Mouse (Mus musculus) myocyte (in vitro differentiated cells): ENCODE results near the gene Susd1. TPM values are rescaled to one million over a fixed set of nuclear protein-coding genes. Genes with fewer than 3 reads are reported as not detected.

Experiments
- H3K27me3 ChIP-seq: one replicate; pipeline ENCODE4 v1.6.1; 2011; ENCODE audit not compliant: control insufficient read depth, insufficient read depth, insufficient read length
- H3K36me3 ChIP-seq: one replicate; pipeline ENCODE4 v1.6.1; 2011; ENCODE audit not compliant: control insufficient read depth, insufficient read depth
- H3K4me2 ChIP-seq: one replicate; pipeline ENCODE4 v1.6.1; 2011; ENCODE audit warnings: low read depth, control low read depth
- H3K4me3 ChIP-seq: one replicate; pipeline ENCODE4 v1.5.1; 2011; ENCODE audit warnings: mild to moderate bottlenecking, control low read depth, moderate library complexity
- H3K79me2 ChIP-seq: one replicate; pipeline ENCODE4 v1.6.1; 2011; ENCODE audit not compliant: control insufficient read depth, insufficient read depth
- H3ac ChIP-seq: one replicate; pipeline ENCODE4 v1.6.1; 2011; ENCODE audit not compliant: control insufficient read depth, insufficient read length
- CEBPB ChIP-seq: IDR thresholded peaks from 2 replicates; pipeline ENCODE4 v1.6.1; 2011; ENCODE audit warnings: mild to moderate bottlenecking, moderate library complexity; ENCODE audit not compliant: poor library complexity, insufficient read depth, severe bottlenecking
- E2F4 ChIP-seq: IDR thresholded peaks from one replicate; pipeline ENCODE4 v1.6.1; 2011; ENCODE audit warnings: mild to moderate bottlenecking, control low read depth, moderate library complexity; ENCODE audit not compliant: insufficient read depth
- MAX ChIP-seq: IDR thresholded peaks from one replicate; pipeline ENCODE4 v1.6.1; 2011; ENCODE audit warnings: low read depth, mild to moderate bottlenecking, control low read depth
- MYOD1 ChIP-seq, 3 experiments: IDR thresholded peaks; one replicate each; pipeline ENCODE4 v1.6.1; 2011; ENCODE audit warnings: control low read depth in 2 of 3, low read depth in 2 of 3, mild to moderate bottlenecking in 2 of 3, moderate library complexity in 1 of 3; ENCODE audit not compliant: insufficient read length in 2 of 3, control insufficient read depth in 1 of 3
- MYOG ChIP-seq, 3 experiments: IDR thresholded peaks; one replicate each; pipeline ENCODE4 v1.6.1; 2011; ENCODE audit warnings: control low read depth in 2 of 3, low read depth in 2 of 3, mild to moderate bottlenecking in 2 of 3; ENCODE audit not compliant: insufficient read length in 2 of 3, control insufficient read depth in 1 of 3, insufficient read depth in 1 of 3
- POLR2A ChIP-seq: IDR thresholded peaks from one replicate; pipeline ENCODE4 v1.6.1; 2011; ENCODE audit warnings: low read depth, mild to moderate bottlenecking, control low read depth, moderate library complexity; ENCODE audit not compliant: insufficient read length
- POLR2AphosphoS2 ChIP-seq: IDR thresholded peaks from one replicate; pipeline ENCODE4 v1.6.1; 2011; ENCODE audit warnings: low read depth, control low read depth; ENCODE audit not compliant: insufficient read length
- REST ChIP-seq: IDR thresholded peaks from one replicate; pipeline ENCODE4 v1.6.1; 2011; ENCODE audit warnings: mild to moderate bottlenecking, control low read depth, moderate library complexity; ENCODE audit not compliant: insufficient read depth, insufficient read length
- SRF ChIP-seq: IDR thresholded peaks from one replicate; pipeline ENCODE4 v1.6.1; 2011; ENCODE audit warnings: low read depth; ENCODE audit not compliant: control insufficient read depth, insufficient read length
- TCF12 ChIP-seq: IDR thresholded peaks from one replicate; pipeline ENCODE4 v1.6.1; 2011; ENCODE audit warnings: mild to moderate bottlenecking, control low read depth; ENCODE audit not compliant: poor library complexity, insufficient read depth, severe bottlenecking
- TCF3 ChIP-seq: IDR thresholded peaks from one replicate; pipeline ENCODE4 v1.6.1; 2011; ENCODE audit warnings: low read depth, control low read depth; ENCODE audit not compliant: insufficient read length
- USF1 ChIP-seq: IDR thresholded peaks from one replicate; pipeline ENCODE4 v1.6.1; 2011; ENCODE audit warnings: low read depth, mild to moderate bottlenecking, control low read depth, moderate library complexity
- polyA plus RNA-seq: library from polyadenylated mRNA; unstranded; fragments of >200 nt; fragmentation: generic; extraction: Trizol; gene quantifications from one replicate; pipeline ENCODE4 v1.2.1, GENCODE M21; 2012; ENCODE audit warnings: missing spikeins

Gene Susd1
- polyA plus RNA-seq, 1 experiment = 0.55 TPM

DNA sequence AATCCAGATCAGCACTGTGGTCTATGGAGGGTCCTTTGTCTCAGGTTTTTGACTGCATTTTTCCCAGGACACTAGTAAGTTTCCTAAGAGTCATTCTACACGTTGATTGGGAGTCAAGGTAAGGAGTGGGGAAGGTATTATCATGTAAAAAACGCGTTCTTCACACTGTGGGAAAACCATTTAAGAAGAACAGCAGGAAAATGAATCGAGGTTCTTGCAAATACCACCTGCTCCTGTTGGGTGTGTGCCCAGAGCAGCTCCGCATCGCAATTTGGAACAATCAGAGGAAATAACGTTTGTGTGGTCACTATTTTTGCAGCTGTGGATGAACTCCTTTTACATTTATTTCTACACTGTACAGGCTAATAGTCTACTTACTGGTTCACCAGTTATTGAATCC is 125.5 kb downstream of the Susd1 start:
- H3K27me3 ChIP-seq = no peaks in the 10 kb centered on the region
- no peak overlapping the region for H3K4me3 ChIP-seq
- no peak overlapping the region for H3ac ChIP-seq
- TF ChIP-seq TCF3 = no peak
- no peak for TF ChIP-seq E2F4
- TF ChIP-seq MYOG (IDR thresholded peaks at IDR 0.05; ENCODE audit: control insufficient read depth in 1 of 3, insufficient read depth in 1 of 3, insufficient read length in 2 of 3, low read depth in 2 of 3) = no peak
- TF ChIP-seq MYOD1 (IDR thresholded peaks at IDR 0.05; ENCODE audit: control insufficient read depth in 1 of 3, insufficient read length in 2 of 3, low read depth in 2 of 3) = no peak
- TF ChIP-seq POLR2A = no peak
- no peaks in the 10 kb centered on the region for H3K79me2 ChIP-seq
- H3K36me3 ChIP-seq = no peaks in the 10 kb centered on the region
- H3K4me2 ChIP-seq = no peak overlapping the region

- Histone ChIP-seq H3K79me2 (no peaks in the 10 kb centered on the region), H3K4me2 (no peak overlapping the region), H3K36me3 (no peaks in the 10 kb centered on the region), H3K4me3 (no peak overlapping the region), H3K27me3 (no peaks in the 10 kb centered on the region), H3ac (no peak overlapping the region)
- no peak for TF ChIP-seq MYOD1 (IDR thresholded peaks at IDR 0.05; ENCODE audit: control insufficient read depth in 1 of 3, insufficient read length in 2 of 3, low read depth in 2 of 3)
- no peak for TF ChIP-seq TCF3
- no peak for TF ChIP-seq MYOG (IDR thresholded peaks at IDR 0.05; ENCODE audit: control insufficient read depth in 1 of 3, insufficient read depth in 1 of 3, insufficient read length in 2 of 3, low read depth in 2 of 3)
- no peak for TF ChIP-seq POLR2AphosphoS2
- TF ChIP-seq CEBPB = no peak
- TF ChIP-seq USF1 = no peak
- no peak for TF ChIP-seq TCF12
- TF ChIP-seq POLR2A = no peak
These were observed 127.8 kb downstream of the Susd1 start for GRCm38 (mm10) chr4:59310590-59310989.

GRCm38 (mm10) chr4:59307841-59308589 is 130.4 kb downstream of the Susd1 start:
- no peaks in the 10 kb centered on the region for H3K79me2 ChIP-seq
- no peaks in the 10 kb centered on the region for H3K36me3 ChIP-seq
- no peak overlapping the region for H3K4me3 ChIP-seq
- no peaks in the 10 kb centered on the region for H3K27me3 ChIP-seq
- TF ChIP-seq MYOD1 (IDR thresholded peaks at IDR 0.05; ENCODE audit: control insufficient read depth in 1 of 3, insufficient read length in 2 of 3, low read depth in 2 of 3) (no peak), TCF12 (no peak), POLR2AphosphoS2 (no peak), TCF3 (no peak), SRF (no peak), E2F4 (no peak), USF1 (no peak), MAX (no peak), POLR2A (no peak), MYOG (IDR thresholded peaks at IDR 0.05; ENCODE audit: control insufficient read depth in 1 of 3, insufficient read depth in 1 of 3, insufficient read length in 2 of 3, low read depth in 2 of 3) (no peak), CEBPB (no peak), REST (no peak)
- H3ac ChIP-seq = no peak overlapping the region
- no peak overlapping the region for H3K4me2 ChIP-seq

DNA sequence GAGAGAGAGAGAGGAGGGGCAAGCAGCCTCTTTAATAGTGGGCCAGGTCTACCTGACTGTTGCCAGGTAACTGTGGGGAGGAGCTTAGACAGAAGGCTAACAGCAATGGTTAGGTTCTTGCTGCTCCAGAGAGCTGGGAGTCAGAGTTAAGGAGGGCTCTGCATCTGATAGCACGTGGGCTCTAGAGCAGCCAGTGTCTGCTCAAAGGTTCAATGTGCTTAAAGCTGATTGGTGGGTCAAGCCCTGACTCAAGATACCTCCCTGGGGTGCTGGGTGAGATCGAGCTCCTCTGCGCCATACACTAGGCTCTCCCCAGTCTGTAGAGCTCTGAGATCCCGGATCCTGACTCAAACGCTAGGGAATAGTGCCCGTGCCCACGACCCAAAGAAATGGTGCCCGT is 136.0 kb downstream of the Susd1 start:
- no peak for TF ChIP-seq REST
- no peak for TF ChIP-seq TCF3
- no peak for TF ChIP-seq POLR2AphosphoS2
- TF ChIP-seq MYOG (IDR thresholded peaks at IDR 0.05; ENCODE audit: control insufficient read depth in 1 of 3, insufficient read depth in 1 of 3, insufficient read length in 2 of 3, low read depth in 2 of 3) = no peak
- no peak for TF ChIP-seq MAX
- TF ChIP-seq TCF12 = no peak
- TF ChIP-seq E2F4 = no peak
- TF ChIP-seq USF1 = no peak
- TF ChIP-seq MYOD1 (IDR thresholded peaks at IDR 0.05; ENCODE audit: control insufficient read depth in 1 of 3, insufficient read length in 2 of 3, low read depth in 2 of 3) = no peak
- no peak overlapping the region for H3ac ChIP-seq
- H3K36me3 ChIP-seq = no peaks in the 10 kb centered on the region
- no peak overlapping the region for H3K4me2 ChIP-seq
- H3K79me2 ChIP-seq = no peaks in the 10 kb centered on the region
- no peak overlapping the region for H3K4me3 ChIP-seq
- no peaks in the 10 kb centered on the region for H3K27me3 ChIP-seq

GRCm38 (mm10) chr4:59301025-59301815 is 137.2 kb downstream of the Susd1 start:
- H3K4me3 ChIP-seq = no peak overlapping the region

More at GRCm38 (mm10) chr4:59301025-59301815, 137.2 kb downstream of the Susd1 start:
- no peak for TF ChIP-seq CEBPB
- TF ChIP-seq SRF = no peak
- no peak for TF ChIP-seq POLR2A
- TF ChIP-seq MAX = no peak
- TF ChIP-seq TCF12 = no peak
- no peak for TF ChIP-seq POLR2AphosphoS2
- TF ChIP-seq MYOD1 (IDR thresholded peaks at IDR 0.05; ENCODE audit: control insufficient read depth in 1 of 3, insufficient read length in 2 of 3, low read depth in 2 of 3) = no peak
- TF ChIP-seq REST = no peak
- TF ChIP-seq USF1 = no peak
- TF ChIP-seq TCF3 = no peak
- no peak for TF ChIP-seq MYOG (IDR thresholded peaks at IDR 0.05; ENCODE audit: control insufficient read depth in 1 of 3, insufficient read depth in 1 of 3, insufficient read length in 2 of 3, low read depth in 2 of 3)
- no peak for TF ChIP-seq E2F4
- no peak overlapping the region for H3ac ChIP-seq
- H3K79me2 ChIP-seq = no peaks in the 10 kb centered on the region
- H3K27me3 ChIP-seq = no peaks in the 10 kb centered on the region
- no peaks in the 10 kb centered on the region for H3K36me3 ChIP-seq
- peak overlapping the region; percentile 57 for H3K4me2 ChIP-seq
